Mouse (Mus musculus) gastrocnemius, postnatal 14 days (tissue): Measurements from ENCODE around the gene Dmac2. TPM values are rescaled to one million over a fixed set of nuclear protein-coding genes. Genes with fewer than 3 reads are reported as not detected.

Experiments
- DNase-seq: peaks from one replicate; pipeline ENCODE4 v3.0.0; 2021; ENCODE audit warnings: mixed read lengths
- intact Hi-C: fragments of 180-260 bp; cut with DNase I; formaldehyde crosslinking; loops from one replicate; pipeline ENCODE4 v1.15.1; 2025; ENCODE audit warnings: low total_unique reads
- total RNA-seq, 2 experiments: library from RNA; stranded (reverse); gene quantifications; 2 replicates each; pipeline ENCODE4 v1.2.3; 2021

Gene Dmac2
- total RNA-seq, 2 experiments from 2014 or later: 24.2 to 31.3 TPM

DNA sequence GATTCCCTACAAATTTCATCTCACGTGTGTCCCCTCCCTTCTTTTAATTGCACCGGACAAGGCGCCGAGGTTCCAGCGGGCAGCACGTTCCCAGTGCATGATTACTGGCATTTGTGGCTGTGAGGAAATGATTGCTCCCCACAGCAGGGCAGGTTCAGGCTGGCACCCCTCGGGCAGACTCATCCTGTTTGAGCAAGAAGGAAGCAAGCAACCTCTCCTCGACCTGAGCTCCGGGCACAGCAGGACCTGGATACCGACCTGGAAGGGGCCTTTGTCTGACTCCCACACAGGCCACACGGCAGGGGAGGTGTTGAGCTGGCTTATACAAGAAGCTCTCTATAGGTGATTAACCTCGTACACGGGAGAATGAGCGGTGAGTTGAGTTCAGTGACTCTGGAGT is 25.9 kb downstream of the Dmac2 start:
- intact Hi-C loops: no loop called here
- DNase-seq: no peak

DNA sequence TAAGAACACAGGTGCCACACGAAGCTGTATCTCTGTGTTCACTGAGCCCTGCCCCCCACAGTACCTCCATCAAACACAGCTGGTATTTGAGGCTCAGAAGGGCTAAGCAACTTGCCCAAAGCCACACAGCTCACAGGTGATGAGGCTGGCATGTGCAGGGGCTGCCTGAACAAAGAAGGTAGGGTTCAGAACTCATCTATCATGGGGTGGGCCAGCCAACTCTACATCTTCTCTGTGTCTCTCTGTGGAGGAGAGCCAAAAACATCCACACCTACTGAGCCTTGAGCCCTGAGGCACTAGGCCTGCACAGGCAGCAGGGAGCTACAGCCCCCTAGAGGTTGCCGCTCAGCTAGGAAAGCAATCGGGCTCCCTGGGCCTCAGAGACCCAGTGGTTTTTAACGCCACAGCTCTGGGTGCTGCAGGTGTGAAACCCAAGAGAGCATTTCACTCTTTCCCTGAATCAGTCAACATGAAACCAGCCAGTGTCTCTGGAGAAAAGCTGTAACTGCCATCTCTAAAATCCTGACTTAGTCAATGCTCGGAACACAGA is 28.4 kb downstream of the Dmac2 start:
- DNase-seq: no peak
- intact Hi-C loops: no loop called here

DNA sequence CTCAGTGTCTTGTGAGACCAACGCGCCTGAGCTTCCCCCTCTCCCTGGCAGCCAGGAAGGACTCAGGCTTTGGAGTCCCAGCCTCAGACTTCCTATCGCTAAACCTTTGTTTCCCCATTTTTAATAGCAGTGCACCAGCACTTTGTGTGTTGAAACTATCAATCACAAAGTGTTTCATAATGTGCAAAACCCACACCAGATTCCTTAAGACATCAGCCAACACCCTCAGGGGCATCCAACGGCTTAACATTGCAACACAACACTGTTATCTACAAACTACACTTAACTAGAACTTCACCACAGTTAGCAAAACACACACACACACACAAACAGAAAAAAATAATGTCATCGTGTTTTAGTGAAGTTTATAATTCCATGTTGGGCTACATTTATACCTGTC is 30.6 kb downstream of the Dmac2 start:
- DNase-seq: no peak
- intact Hi-C loops: no loop called here

DNA sequence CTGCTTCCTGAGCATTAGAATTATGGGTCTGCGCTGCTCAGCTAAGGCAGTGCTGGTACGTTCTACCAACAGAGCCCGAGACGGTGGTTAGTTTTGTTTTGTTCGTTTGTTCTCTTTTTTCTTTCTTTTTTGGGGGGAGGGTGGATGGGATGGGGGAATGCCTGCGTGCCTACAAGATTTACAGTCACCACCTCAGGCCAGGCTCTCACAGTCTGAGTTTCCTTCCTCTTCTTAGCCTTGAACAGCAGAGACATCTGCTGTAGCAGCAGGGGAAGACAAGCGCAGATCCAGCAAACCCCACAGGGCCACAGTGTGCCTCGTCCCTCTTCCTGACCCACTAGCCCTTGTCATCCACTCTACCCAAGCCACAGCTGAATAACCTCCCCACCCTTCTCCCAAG is 32.1 kb downstream of the Dmac2 start:
- no peak for DNase-seq
- intact Hi-C loops: no loop called here

DNA sequence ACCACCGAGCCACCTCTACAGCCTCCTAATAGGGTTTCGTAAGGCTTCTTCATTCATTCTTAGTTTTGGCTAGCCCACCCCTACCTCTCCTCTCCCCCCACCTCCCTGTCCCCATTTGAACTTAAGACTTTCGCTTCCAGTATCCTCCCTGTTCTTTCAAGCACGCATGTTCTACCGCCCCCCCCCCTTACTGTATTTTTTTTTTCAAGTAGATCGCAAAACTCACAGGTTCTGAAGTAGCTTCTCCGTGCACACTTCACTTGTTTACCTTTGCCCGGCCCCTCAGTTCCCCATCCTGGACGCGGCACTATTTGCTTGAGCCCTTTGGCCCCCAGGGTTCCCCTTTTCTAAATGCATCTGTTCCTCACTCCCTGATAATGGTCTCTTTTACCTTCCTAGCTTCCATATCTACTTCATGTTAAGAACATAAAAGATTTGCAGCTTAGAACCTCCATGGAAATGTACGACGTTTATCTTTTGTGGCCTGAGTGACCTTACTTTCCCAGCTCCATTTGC is 33.1 kb downstream of the Dmac2 start:
- intact Hi-C loops: no loop called here
- no peak for DNase-seq

DNA sequence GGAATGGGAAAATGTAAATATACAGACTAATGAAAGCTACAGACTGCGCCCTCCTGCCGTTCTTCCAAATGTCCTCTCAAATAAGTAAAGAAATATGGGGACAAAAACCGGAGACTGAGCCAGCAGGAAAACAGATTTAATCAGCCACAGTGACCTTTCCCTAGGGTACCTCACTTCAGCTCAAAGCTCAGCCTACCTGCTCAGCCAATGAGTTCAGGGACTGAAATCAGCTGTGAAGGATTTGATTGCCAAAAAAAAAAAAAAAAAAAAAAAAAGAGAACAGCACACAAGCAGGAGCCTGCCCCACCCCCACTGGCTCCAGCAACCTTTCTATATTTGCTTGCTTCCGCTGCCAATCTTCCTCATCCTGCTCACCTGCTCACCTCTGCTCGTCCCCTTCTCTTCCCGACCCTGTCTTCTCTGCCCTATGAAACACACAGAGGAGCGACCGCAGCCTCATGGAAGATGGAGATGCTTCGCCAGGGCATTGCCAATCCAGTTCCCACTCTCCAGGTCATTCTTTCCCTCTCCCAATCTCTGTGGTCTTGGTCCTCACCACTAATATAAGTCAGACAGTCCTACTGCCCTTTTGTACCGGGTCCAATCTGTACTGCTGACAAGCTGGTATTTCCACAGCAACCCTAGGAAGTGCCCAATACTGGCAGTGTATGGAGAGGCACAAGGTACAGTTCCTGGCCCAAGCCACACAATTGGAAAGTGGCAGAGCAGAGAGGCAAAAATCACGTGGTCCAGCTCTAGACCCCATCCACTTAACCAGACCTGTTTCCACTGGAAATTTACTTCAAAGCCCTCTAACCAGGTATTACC is 36.6 kb downstream of the Dmac2 start:
- intact Hi-C loops: no loop called here
- no peak for DNase-seq

DNA sequence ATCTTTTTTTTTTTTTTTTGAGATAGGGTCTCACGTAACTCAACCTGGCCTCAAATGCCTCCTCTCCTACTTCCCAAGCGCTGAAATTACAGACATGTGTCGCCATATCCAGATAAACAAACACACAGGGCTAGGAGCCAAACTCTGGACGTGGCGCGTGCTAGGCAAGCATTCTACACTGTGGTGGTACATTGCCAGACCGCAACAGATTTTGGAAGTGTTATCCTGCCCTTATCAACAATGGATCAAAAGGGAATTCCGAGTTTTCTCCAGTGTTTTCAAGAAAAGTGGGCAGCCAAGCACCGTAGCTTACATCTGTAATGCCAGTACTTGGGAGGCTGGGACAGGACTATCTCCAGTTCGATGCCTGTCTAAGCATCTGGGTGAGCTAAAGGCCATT is 38.6 kb downstream of the Dmac2 start:
- intact Hi-C loops: no loop called here
- no peak for DNase-seq

DNA sequence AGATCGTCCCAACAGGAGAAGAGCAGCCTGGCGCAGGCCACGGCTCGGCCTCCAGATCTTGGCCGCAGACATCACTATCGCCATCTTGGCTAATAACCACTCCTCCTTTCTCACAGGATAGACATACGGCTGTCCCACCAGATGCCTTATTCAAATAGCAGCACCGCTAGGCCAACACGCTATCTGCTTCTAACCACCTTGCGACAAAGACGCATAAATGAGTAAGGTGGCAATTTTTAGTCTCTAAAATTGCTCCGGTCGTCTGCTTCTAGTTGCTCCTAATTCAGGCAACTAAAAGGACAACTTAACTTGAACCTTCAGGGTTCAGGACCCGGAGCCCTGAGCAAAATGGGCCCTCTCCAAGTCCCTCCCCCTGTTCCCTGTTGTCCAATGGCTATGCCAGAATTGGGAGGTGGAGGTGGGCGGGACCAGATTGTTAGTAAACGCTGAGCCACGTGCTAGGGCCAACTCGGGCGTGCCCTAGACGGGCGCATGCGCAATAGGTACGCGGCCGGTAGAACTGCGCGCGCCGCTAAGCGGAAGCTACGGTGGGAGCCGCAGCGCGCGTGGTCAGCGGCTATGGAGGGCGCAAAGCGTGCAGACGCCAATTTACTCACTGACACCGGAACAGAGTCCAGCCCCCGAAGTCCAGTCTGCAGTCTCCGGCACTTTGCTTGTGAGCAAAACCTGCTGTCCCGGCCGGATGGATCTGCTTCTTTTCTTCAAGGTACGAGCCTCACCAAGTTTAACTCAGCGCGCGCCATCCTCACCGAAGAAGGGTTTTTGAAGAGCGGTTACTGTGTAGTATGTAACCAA is 39.7 kb downstream of the Dmac2 start, which contains the start of the genes Bckdha and Exosc5:
Gene Bckdha, minus strand, starts transcription at position 325 of the 816 bp plus-strand sequence.
Gene Exosc5, plus strand, starts transcription at position 508 of the 816 bp plus-strand sequence.
- peak; percentile 99 for DNase-seq
- intact Hi-C loops: no loop called here

DNA sequence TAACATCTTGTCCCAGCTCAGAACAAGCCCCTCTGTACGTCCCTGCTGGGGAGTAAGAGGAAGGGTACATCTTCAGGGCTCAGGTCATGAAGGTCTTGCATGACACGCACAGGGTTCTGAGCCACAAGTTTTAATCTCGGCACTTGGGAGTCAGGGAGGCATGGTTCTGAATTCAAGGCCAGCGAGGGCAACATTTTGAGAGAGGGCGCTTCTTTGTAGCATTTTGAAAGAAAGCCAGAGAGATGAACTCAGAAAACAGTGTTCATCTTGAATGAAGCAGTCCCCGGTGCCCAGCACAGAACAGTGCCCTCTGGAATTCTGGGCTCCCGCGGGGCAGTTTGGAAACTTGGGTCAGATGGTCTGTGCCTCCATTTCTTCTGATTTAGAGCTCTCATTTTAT is 47.2 kb downstream of the Dmac2 start:
- DNase-seq: no peak
- intact Hi-C loops: no loop called here

DNA sequence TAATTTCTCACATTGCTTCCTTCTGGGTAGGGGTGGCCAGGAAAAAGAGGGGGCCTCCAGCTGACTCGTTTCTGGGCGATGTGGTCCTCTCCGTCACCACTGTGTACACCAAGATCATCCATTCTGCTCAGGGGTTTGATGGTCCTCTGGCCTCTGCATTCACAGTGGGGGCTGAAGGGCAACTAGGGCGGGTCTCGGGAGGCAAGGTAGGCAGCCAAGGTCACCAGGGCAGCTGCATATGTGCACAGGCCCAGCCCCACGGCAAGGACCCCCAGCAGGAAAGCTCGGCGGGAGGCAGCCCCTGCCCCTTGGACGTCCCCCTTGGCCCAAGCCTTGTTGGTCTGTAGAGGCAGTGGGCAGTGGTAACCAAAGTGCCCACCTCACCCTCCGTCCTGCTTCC is 49.9 kb downstream of the Dmac2 start:
- intact Hi-C loops: no loop called here

DNA sequence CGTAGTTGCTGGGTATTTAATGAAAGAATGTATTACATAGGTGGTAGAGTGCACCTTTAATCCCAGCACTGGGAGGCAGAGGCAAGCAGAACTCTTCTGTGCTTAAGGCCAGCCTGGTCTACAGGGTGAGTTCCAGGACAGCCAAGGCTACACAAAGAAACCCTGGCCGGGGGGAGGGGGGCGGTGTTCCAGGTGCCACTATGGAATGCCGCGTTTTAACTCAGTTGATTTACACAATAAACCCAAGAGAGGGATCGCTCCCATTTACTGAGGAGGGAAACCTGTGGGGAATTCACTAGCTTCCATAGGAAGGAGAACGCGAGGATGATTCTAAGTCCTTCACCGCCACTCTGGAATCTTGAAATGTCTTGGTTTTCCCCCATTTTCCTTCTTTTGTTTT is 50.4 kb downstream of the Dmac2 start:
- intact Hi-C loops: no loop called here
- DNase-seq: no peak

More for the DNA sequence above, 49.9 kb downstream of the Dmac2 start:
- DNase-seq: no peak

DNA sequence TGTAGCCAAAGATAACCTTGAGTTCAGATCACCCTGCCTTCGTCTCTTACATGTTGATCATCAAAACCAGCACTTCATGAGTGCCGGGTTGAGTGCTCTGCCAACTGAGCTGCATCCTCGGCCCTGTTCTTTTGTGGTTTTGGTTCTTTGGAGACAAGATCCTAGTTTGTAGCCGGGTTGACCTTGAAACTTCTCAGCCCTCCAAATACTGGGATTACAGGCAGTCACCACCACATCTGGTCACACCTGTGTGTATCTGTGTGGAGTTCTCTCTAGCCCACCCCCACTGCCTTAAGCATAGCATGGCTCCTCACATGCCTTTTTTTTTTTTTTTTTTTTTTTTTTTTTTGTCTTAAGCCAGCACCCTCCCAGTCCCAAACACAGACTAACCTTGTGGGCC is 50.9 kb downstream of the Dmac2 start:
- intact Hi-C loops: no loop called here
- no peak for DNase-seq

DNA sequence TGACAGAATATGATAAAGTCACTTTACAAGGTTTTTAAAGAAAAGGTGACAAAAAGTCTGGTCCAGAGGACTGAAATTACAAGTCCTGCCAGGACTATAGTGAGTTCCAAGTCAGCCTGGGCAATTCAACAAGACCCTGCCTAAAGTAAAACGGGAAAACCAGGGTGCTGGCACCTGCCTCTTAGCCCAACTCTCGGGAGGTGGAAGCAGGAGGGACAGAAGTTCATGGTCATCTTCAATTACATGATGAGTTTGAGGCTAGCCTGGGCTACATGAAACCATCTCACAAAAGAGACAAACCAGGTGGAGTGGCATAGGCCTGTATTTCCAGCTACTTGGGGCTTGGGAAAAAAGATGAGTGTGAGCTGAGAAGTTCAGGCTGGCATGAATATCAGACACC is 52.5 kb downstream of the Dmac2 start:
- DNase-seq: no peak
- intact Hi-C loops: no loop called here

DNA sequence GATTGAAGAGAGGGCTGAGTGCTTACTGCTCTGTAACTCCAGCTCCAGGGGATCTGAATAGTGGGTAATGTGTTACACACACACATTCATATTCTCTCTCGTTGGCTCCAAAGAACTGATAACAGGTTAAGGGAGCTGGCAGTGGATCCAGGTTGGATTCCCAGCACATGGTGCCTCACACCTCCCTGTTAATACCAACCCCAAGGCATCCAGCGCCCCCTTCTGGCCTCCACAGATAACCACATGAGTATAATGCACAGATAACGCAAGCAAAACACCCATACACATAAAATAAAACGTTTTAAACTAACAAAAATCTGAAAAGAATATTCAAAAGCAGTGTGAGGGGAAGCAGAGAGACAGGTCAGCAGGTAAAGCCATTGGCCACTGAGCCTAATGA is 53.2 kb downstream of the Dmac2 start:
- intact Hi-C loops: no loop called here
- no peak for DNase-seq

DNA sequence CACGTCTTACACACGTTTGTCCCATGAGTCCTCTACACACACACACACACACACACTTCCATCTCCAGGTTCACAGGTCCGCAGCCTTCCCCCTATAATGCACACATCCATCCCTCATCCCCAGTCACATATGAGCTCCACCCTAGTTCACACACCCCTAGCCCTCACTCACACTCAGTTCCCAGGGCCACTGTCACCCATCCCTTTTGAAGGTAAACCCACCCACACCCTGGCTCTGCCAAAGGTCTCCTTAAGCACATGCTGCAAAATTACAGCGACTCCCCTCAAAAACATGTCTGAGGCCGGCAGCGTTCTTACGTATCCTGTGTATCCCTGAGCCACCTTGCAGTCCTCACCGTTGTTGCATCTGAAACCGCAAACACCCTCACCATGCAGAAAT is 55.1 kb downstream of the Dmac2 start:
- DNase-seq: no peak
- intact Hi-C loops: no loop called here

DNA sequence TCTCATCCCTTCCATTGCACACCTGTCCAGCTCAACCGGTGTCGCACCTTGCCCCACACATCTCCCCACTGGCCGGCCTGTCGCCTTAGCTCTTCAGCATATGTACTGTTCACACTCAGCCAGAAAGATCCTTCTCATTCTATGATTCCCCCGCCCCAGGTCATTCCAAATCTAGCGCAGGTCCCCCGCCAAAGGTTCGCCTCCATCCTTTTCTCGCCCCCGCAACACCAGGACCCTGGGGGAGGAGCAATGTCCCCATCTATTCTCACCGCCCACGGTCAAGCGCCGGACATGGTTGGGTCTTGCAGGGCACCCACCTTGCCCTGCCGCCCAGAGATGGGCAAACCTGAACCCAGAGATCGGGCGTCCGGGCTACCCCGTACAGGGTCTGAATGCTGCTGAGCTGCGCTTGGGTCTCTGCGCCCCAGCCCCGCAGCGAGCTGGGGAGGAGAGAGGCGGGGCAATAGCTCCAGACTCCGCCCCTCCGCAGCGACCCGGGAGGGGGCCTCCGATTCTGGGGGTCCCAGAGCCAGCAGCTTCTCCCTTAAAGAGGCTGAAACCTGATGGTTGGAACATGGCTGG is 55.6 kb downstream of the Dmac2 start, which contains the start of gene Tmem91:
Gene Tmem91, minus strand, starts transcription at position 448 of the 582 bp plus-strand sequence.
- intact Hi-C loops: no loop called here

More for the DNA sequence above, 55.6 kb downstream of the Dmac2 start, which contains the start of gene Tmem91:
- DNase-seq: no peak
